Comparison of ENCODE assay signal across 9 mouse cellular contexts in genomic region chr10:80050885-80051617, GRCm38 (mm10). TPM values are rescaled to one million over a fixed set of nuclear protein-coding genes. Genes with fewer than 3 reads are reported as not detected.
DNase-seq lines count a peak whose midpoint lies in the region; ATAC-seq and TF ChIP-seq lines count a peak whose summit lies in the region.
"Had no signal": no experiment of that assay in that cellular context is flagged by ENCODE, and none has a peak within 500 bp of the region (broad histone marks: within the 10 kb centered on the region; RNA-seq: fewer than 3 reads in every experiment).

No protein-coding gene starts in this region.

- no peak overlapping the region for H3K27ac ChIP-seq in forebrain, embryonic 12.5 days
- no peak overlapping the region for H3K27ac ChIP-seq in forebrain, embryonic 15.5 days (replicated peaks)
- peak overlapping the region; percentile 72 for H3K27ac ChIP-seq in midbrain, embryonic 11.5 days (ENCODE audit: low read depth, low read length)
- H3K27ac ChIP-seq in midbrain, embryonic 16.5 days (ENCODE audit: low read length), result no peak overlapping the region
- H3K27ac ChIP-seq in small intestine, adult 2 months (ENCODE audit: insufficient read depth, low read depth, low read length), result peak overlapping the region; percentile 98

- no peaks in the 10 kb centered on the region; the same call in 1 of the 2 replicates for H3K36me3 ChIP-seq in forebrain, embryonic 12.5 days (replicated peaks)
- H3K36me3 ChIP-seq in forebrain, embryonic 15.5 days, result peaks cover 3% of the 10 kb centered on the region; the same call in 1 of the 2 replicates
- H3K36me3 ChIP-seq in midbrain, embryonic 11.5 days (ENCODE audit: control insufficient read depth, insufficient read depth, low read length), result no peaks in the 10 kb centered on the region
- H3K36me3 ChIP-seq in midbrain, embryonic 16.5 days (ENCODE audit: control insufficient read depth, insufficient read depth, low read length), result no peaks in the 10 kb centered on the region
- H3K36me3 ChIP-seq in small intestine, adult 2 months (ENCODE audit: control insufficient read depth, insufficient read depth, low read length), result peaks cover 6% of the 10 kb centered on the region

- no peak overlapping the region for H3K4me3 ChIP-seq in forebrain, embryonic 12.5 days (replicated peaks)
- no peak overlapping the region for H3K4me3 ChIP-seq in forebrain, embryonic 15.5 days
- no peak overlapping the region for H3K4me3 ChIP-seq in midbrain, embryonic 11.5 days (ENCODE audit: low read depth, low read length)
- H3K4me3 ChIP-seq in midbrain, embryonic 16.5 days (ENCODE audit: low read depth, low read length), result no peak overlapping the region
- H3K4me3 ChIP-seq in small intestine, adult 2 months (ENCODE audit: low read depth, low read length), result no peak overlapping the region
- H3K4me3 ChIP-seq: limb, embryonic 15.5 days had no signal

- peaks cover 61% of the 10 kb centered on the region for H3K4me1 ChIP-seq in forebrain, embryonic 12.5 days
- peaks cover 33% of the 10 kb centered on the region for H3K4me1 ChIP-seq in forebrain, embryonic 15.5 days
- H3K4me1 ChIP-seq in midbrain, embryonic 11.5 days (ENCODE audit: control insufficient read depth, insufficient read depth, low read length), result peaks cover 45% of the 10 kb centered on the region
- H3K4me1 ChIP-seq in midbrain, embryonic 16.5 days (ENCODE audit: control insufficient read depth, insufficient read depth, low read length), result peaks cover 13% of the 10 kb centered on the region
- peaks cover 19% of the 10 kb centered on the region for H3K4me1 ChIP-seq in small intestine, adult 2 months (ENCODE audit: control insufficient read depth, insufficient read depth, insufficient read length, low read length)

- TF ChIP-seq POLR2A in small intestine, adult 2 months (IDR thresholded peaks at IDR 0.05; ENCODE audit: low read depth, low read length), result no peak

- 11% methylated on average over 15 of the region's 15 CpGs for WGBS in forebrain, embryonic 12.5 days
- 13% methylated on average over 15 of the region's 15 CpGs for WGBS in forebrain, embryonic 15.5 days
- 6% methylated on average over 15 of the region's 15 CpGs for WGBS in midbrain, embryonic 11.5 days
- WGBS in midbrain, embryonic 16.5 days, result 9% methylated on average over 15 of the region's 15 CpGs
- 69% methylated on average over 15 of the region's 15 CpGs for WGBS in small intestine, adult 2 months

- DNase-seq in midbrain, embryonic 11.5 days (ENCODE audit: low spot score, missing footprints), result peak; percentile 92
- peak; percentile 68 for DNase-seq in kidney, adult 9 months
- DNase-seq in gastrocnemius, postnatal 4 days (ENCODE audit: low spot score in 2 of 2), result no peak
- no peak for DNase-seq in frontal cortex, postnatal 25 days (ENCODE audit: low spot score in 2 of 2)

- H3K9ac ChIP-seq in forebrain, embryonic 12.5 days, result 0 out of 2 replicates have a peak overlapping the region, but pooled peaks have one; percentile 7
- no peak overlapping the region for H3K9ac ChIP-seq in forebrain, embryonic 15.5 days (replicated peaks)
- H3K9ac ChIP-seq in midbrain, embryonic 11.5 days (ENCODE audit: low read length), result no peak overlapping the region
- H3K9ac ChIP-seq in midbrain, embryonic 16.5 days (ENCODE audit: low read depth, low read length), result no peak overlapping the region
- H3K9ac ChIP-seq: limb, embryonic 15.5 days had no signal

- TF ChIP-seq CTCF in small intestine, adult 2 months (IDR thresholded peaks at IDR 0.05; ENCODE audit: extremely low read depth, insufficient read length, insufficient replicate concordance, low read depth, low read length), result no peak

- peaks cover 6% of the 10 kb centered on the region; the same call in 1 of the 2 replicates for H3K27me3 ChIP-seq in forebrain, embryonic 12.5 days
- no peaks in the 10 kb centered on the region for H3K27me3 ChIP-seq in forebrain, embryonic 15.5 days
- H3K27me3 ChIP-seq in midbrain, embryonic 11.5 days (ENCODE audit: control insufficient read depth, insufficient read depth, low read length), result no peaks in the 10 kb centered on the region
- H3K27me3 ChIP-seq in midbrain, embryonic 16.5 days (ENCODE audit: control insufficient read depth, insufficient read depth, low read depth, low read length), result no peaks in the 10 kb centered on the region
- no peaks in the 10 kb centered on the region for H3K27me3 ChIP-seq in small intestine, adult 2 months (ENCODE audit: control insufficient read depth, insufficient read depth, low read length)
- H3K27me3 ChIP-seq: limb, embryonic 15.5 days had no signal

- no peaks in the 10 kb centered on the region for H3K9me3 ChIP-seq in forebrain, embryonic 12.5 days
- no peaks in the 10 kb centered on the region for H3K9me3 ChIP-seq in forebrain, embryonic 15.5 days
- no peaks in the 10 kb centered on the region for H3K9me3 ChIP-seq in midbrain, embryonic 11.5 days (ENCODE audit: control insufficient read depth, low read length)
- no peaks in the 10 kb centered on the region for H3K9me3 ChIP-seq in midbrain, embryonic 16.5 days (replicated peaks; ENCODE audit: control insufficient read depth, low read length, poor library complexity, severe bottlenecking)
- H3K9me3 ChIP-seq: limb, embryonic 15.5 days had no signal

- no peak overlapping the region for H3K4me2 ChIP-seq in forebrain, embryonic 12.5 days
- no peak overlapping the region for H3K4me2 ChIP-seq in forebrain, embryonic 15.5 days (replicated peaks)
- H3K4me2 ChIP-seq in midbrain, embryonic 11.5 days, result no peak overlapping the region
- no peak overlapping the region for H3K4me2 ChIP-seq in midbrain, embryonic 16.5 days (ENCODE audit: low read length)
- H3K4me2 ChIP-seq: limb, embryonic 15.5 days had no signal

- ATAC-seq in forebrain, embryonic 12.5 days (ENCODE audit: low FRiP score), result no peak
- no peak for ATAC-seq in forebrain, embryonic 15.5 days (replicated peaks)
- ATAC-seq in midbrain, embryonic 11.5 days (ENCODE audit: low FRiP score), result no peak
- ATAC-seq in midbrain, embryonic 16.5 days, result no peak

RNA-seq across cellular contexts. Expression of gene Gpx4, which starts 4.1 kb away (rescaled TPM):
- polyA plus RNA-seq in forebrain, embryonic 12.5 days (2016; fragmentation: Nextera tagmentation; extraction: Ambion mirVana), result 434 and 458 TPM in 2 replicates
- polyA plus RNA-seq in forebrain, embryonic 15.5 days (2015; fragmentation: Nextera tagmentation; extraction: Ambion mirVana), result 472 and 476 TPM in 2 replicates
- 581 and 594 TPM in 2 replicates for polyA plus RNA-seq in midbrain, embryonic 11.5 days (2014; fragmentation: Nextera tagmentation; extraction: Ambion mirVana)
- 509 and 552 TPM in 2 replicates for polyA plus RNA-seq in midbrain, embryonic 16.5 days (2015; fragmentation: Nextera tagmentation; extraction: Ambion mirVana)
- 388 and 646 TPM in 2 replicates for polyA plus RNA-seq in small intestine, adult 2 months (2012; rRNA removed)
- total RNA-seq in gastrocnemius, postnatal 4 days (2021), result 100 to 1,000 TPM; 339 to 434 TPM

RNA-seq across cellular contexts. Expression of gene Polr2e, which starts 11.5 kb away (rescaled TPM):
- polyA plus RNA-seq in forebrain, embryonic 12.5 days (2016; fragmentation: Nextera tagmentation; extraction: Ambion mirVana), result 183 and 184 TPM in 2 replicates
- 179 and 186 TPM in 2 replicates for polyA plus RNA-seq in forebrain, embryonic 15.5 days (2015; fragmentation: Nextera tagmentation; extraction: Ambion mirVana)
- polyA plus RNA-seq in midbrain, embryonic 11.5 days (2014; fragmentation: Nextera tagmentation; extraction: Ambion mirVana), result 200 and 225 TPM in 2 replicates
- polyA plus RNA-seq in midbrain, embryonic 16.5 days (2015; fragmentation: Nextera tagmentation; extraction: Ambion mirVana), result 124 and 131 TPM in 2 replicates
- 140 and 186 TPM in 2 replicates for polyA plus RNA-seq in small intestine, adult 2 months (2012; rRNA removed)
- total RNA-seq in gastrocnemius, postnatal 4 days (2021), result 10 to 100 TPM; 77.3 to 77.7 TPM

RNA-seq across cellular contexts. Expression of gene Arhgap45, which starts 34.6 kb away (rescaled TPM):
- 3.4 and 3.6 TPM in 2 replicates for polyA plus RNA-seq in forebrain, embryonic 12.5 days (2016; fragmentation: Nextera tagmentation; extraction: Ambion mirVana)
- 1.3 TPM in 2 replicates for polyA plus RNA-seq in forebrain, embryonic 15.5 days (2015; fragmentation: Nextera tagmentation; extraction: Ambion mirVana)
- 3.6 and 3.8 TPM in 2 replicates for polyA plus RNA-seq in midbrain, embryonic 11.5 days (2014; fragmentation: Nextera tagmentation; extraction: Ambion mirVana)
- 1.2 TPM in 2 replicates for polyA plus RNA-seq in midbrain, embryonic 16.5 days (2015; fragmentation: Nextera tagmentation; extraction: Ambion mirVana)
- polyA plus RNA-seq in small intestine, adult 2 months (2012; rRNA removed), result 23.2 and 36.8 TPM in 2 replicates
- 1 to 10 TPM; 4.0 to 4.7 TPM for total RNA-seq in gastrocnemius, postnatal 4 days (2021)

RNA-seq across cellular contexts. Expression of gene Sbno2, which starts 54.3 kb away (rescaled TPM):
- polyA plus RNA-seq in forebrain, embryonic 12.5 days (2016; fragmentation: Nextera tagmentation; extraction: Ambion mirVana), result 14.8 and 16.4 TPM in 2 replicates
- polyA plus RNA-seq in forebrain, embryonic 15.5 days (2015; fragmentation: Nextera tagmentation; extraction: Ambion mirVana), result 13.4 TPM in 2 replicates
- polyA plus RNA-seq in midbrain, embryonic 11.5 days (2014; fragmentation: Nextera tagmentation; extraction: Ambion mirVana), result 7.0 and 7.3 TPM in 2 replicates
- polyA plus RNA-seq in midbrain, embryonic 16.5 days (2015; fragmentation: Nextera tagmentation; extraction: Ambion mirVana), result 11.6 and 12.5 TPM in 2 replicates
- polyA plus RNA-seq in small intestine, adult 2 months (2012; rRNA removed), result 61.2 and 126 TPM in 2 replicates
- 10 to 100 TPM; 13.0 to 13.6 TPM for total RNA-seq in gastrocnemius, postnatal 4 days (2021)

RNA-seq across cellular contexts. Expression of gene Abca7, which starts 54.8 kb away (rescaled TPM):
- 5.8 and 5.9 TPM in 2 replicates for polyA plus RNA-seq in forebrain, embryonic 12.5 days (2016; fragmentation: Nextera tagmentation; extraction: Ambion mirVana)
- polyA plus RNA-seq in forebrain, embryonic 15.5 days (2015; fragmentation: Nextera tagmentation; extraction: Ambion mirVana), result 3.7 and 4.1 TPM in 2 replicates
- 2.8 and 2.9 TPM in 2 replicates for polyA plus RNA-seq in midbrain, embryonic 11.5 days (2014; fragmentation: Nextera tagmentation; extraction: Ambion mirVana)
- 4.1 and 4.8 TPM in 2 replicates for polyA plus RNA-seq in midbrain, embryonic 16.5 days (2015; fragmentation: Nextera tagmentation; extraction: Ambion mirVana)
- polyA plus RNA-seq in small intestine, adult 2 months (2012; rRNA removed), result 18.1 and 33.4 TPM in 2 replicates
- 1 to 10 TPM; 4.8 to 4.9 TPM for total RNA-seq in gastrocnemius, postnatal 4 days (2021)

Comparison
In these comparisons a context has a peak if more than half of its experiments do, and no peak if none do; other contexts are left out.
1. H3K27ac ChIP-seq: peak in midbrain, embryonic 11.5 days (single experiment) and small intestine, adult 2 months (single experiment); none in forebrain, embryonic 12.5 days (single experiment), forebrain, embryonic 15.5 days (single experiment) and midbrain, embryonic 16.5 days (single experiment).
2. DNase-seq: peak in midbrain, embryonic 11.5 days (single experiment) and kidney, adult 9 months (single experiment); none in gastrocnemius, postnatal 4 days (0 of 2) and frontal cortex, postnatal 25 days (0 of 2).